Mouse (Mus musculus) brown adipose tissue, adult 24 weeks (tissue): ENCODE data around the gene Aadat. TPM values are rescaled to one million over a fixed set of nuclear protein-coding genes. Genes with fewer than 3 reads are reported as not detected.
"Not testable (repeated sequence)": the region's sequence is repeated elsewhere in the genome, so short reads cannot be mapped to it uniquely, and the experiment has no call there.

Source experiments
- H3K27ac ChIP-seq: fragments of 200-500 bp; replicated peaks from 2 replicates; pipeline ENCODE4 v1.5.1; 2012; ENCODE audit warnings: low read depth, mild to moderate bottlenecking, low read length
- H3K4me1 ChIP-seq: fragments of 200-500 bp; 2 replicates; pipeline ENCODE4 v1.6.1; 2012; ENCODE audit warnings: low read length, mixed read lengths; ENCODE audit not compliant: control insufficient read depth, insufficient read depth, insufficient read length
- H3K4me3 ChIP-seq: fragments of 200-500 bp; 2 replicates; pipeline ENCODE4 v1.5.1; 2012; ENCODE audit warnings: low read depth, mild to moderate bottlenecking, low read length, moderate library complexity; ENCODE audit not compliant: insufficient read depth
- polyA plus RNA-seq: library from polyadenylated mRNA; stranded (reverse); fragments of >200 nt; gene quantifications from 2 replicates; pipeline ENCODE4 v1.2.4, GENCODE M21; 2012; ENCODE audit not compliant: missing spikeins, insufficient read depth, insufficient read length

Aadat gene
- polyA plus RNA-seq = not detected in 2 replicates

- H3K4me3 ChIP-seq = no peak within 1 kb of the TSS; the same call in 1 of the 2 replicates
- no peaks in the 10 kb centered on the region for H3K4me1 ChIP-seq
- H3K27ac ChIP-seq = no peak within 1 kb of the TSS
Measured at GRCm38 (mm10) chr8:60505653-60506521, at the start of gene Aadat. Aadat (plus strand) TSS chr8:60505932.

- Histone ChIP-seq H3K4me3 (no peak overlapping the region), H3K4me1 (no peaks in the 10 kb centered on the region), H3K27ac (no peak overlapping the region)
Measured at GRCm38 (mm10) chr8:60466686-60467335, 38.9 kb upstream of the Aadat start.

- H3K4me3 ChIP-seq = no peak overlapping the region
- H3K4me1 ChIP-seq = no peaks in the 10 kb centered on the region
- no peak overlapping the region for H3K27ac ChIP-seq
Measured at GRCm38 (mm10) chr8:60490147-60490546, 15.6 kb upstream of the Aadat start.

- H3K27ac ChIP-seq = no peak overlapping the region
- no peaks in the 10 kb centered on the region for H3K4me1 ChIP-seq
- H3K4me3 ChIP-seq = no peak overlapping the region
Measured at GRCm38 (mm10) chr8:60491871-60492270, 13.9 kb upstream of the Aadat start.

- no peaks in the 10 kb centered on the region for H3K4me1 ChIP-seq
- H3K4me3 ChIP-seq = no peak overlapping the region
- H3K27ac ChIP-seq = no peak overlapping the region
Measured at GRCm38 (mm10) chr8:60492471-60492870, 13.3 kb upstream of the Aadat start.

- H3K27ac ChIP-seq = no peak overlapping the region
- H3K4me1 ChIP-seq = no peaks in the 10 kb centered on the region
- no peak overlapping the region for H3K4me3 ChIP-seq
Measured at GRCm38 (mm10) chr8:60494606-60495005, 11.1 kb upstream of the Aadat start.

- H3K27ac ChIP-seq, H3K4me1 ChIP-seq, H3K4me3 ChIP-seq: not testable (repeated sequence)
Measured at GRCm38 (mm10) chr8:60495046-60495445, 10.7 kb upstream of the Aadat start.

GRCm38 (mm10) chr8:60503098-60503497 is 2.6 kb upstream of the Aadat start, which contains the start of gene Gm10283:
Gm10283 (minus strand) TSS chr8:60503198.
- Histone ChIP-seq H3K27ac (no peak within 1 kb of the TSS), H3K4me3 (no peak within 1 kb of the TSS), H3K4me1 (no peaks in the 10 kb centered on the region)

GRCm38 (mm10) chr8:60518286-60518685 is 12.6 kb downstream of the Aadat start:
- H3K4me3 ChIP-seq = no peak overlapping the region
- H3K4me1 ChIP-seq = no peaks in the 10 kb centered on the region
- H3K27ac ChIP-seq = no peak overlapping the region

- no peaks in the 10 kb centered on the region for H3K4me1 ChIP-seq
- no peak overlapping the region for H3K4me3 ChIP-seq
- H3K27ac ChIP-seq = no peak overlapping the region
Measured at GRCm38 (mm10) chr8:60534945-60535344, 29.2 kb downstream of the Aadat start.

GRCm38 (mm10) chr8:60566783-60567182 is 61.1 kb downstream of the Aadat start:
- H3K4me1 ChIP-seq = no peaks in the 10 kb centered on the region
- no peak overlapping the region for H3K4me3 ChIP-seq
- H3K27ac ChIP-seq = no peak overlapping the region

- Histone ChIP-seq H3K4me1 (no peaks in the 10 kb centered on the region), H3K4me3 (no peak overlapping the region), H3K27ac (no peak overlapping the region)
Measured at GRCm38 (mm10) chr8:60577231-60577630, 71.5 kb downstream of the Aadat start.

- Histone ChIP-seq H3K4me3 (no peak overlapping the region), H3K4me1 (no peaks in the 10 kb centered on the region), H3K27ac (no peak overlapping the region)
Measured at GRCm38 (mm10) chr8:60583369-60583768, 77.6 kb downstream of the Aadat start.

GRCm38 (mm10) chr8:60591352-60592105 is 85.8 kb downstream of the Aadat start:
- H3K27ac ChIP-seq, H3K4me1 ChIP-seq, H3K4me3 ChIP-seq: not testable (repeated sequence)

- Histone ChIP-seq H3K4me3 (no peak overlapping the region), H3K4me1 (no peaks in the 10 kb centered on the region), H3K27ac (no peak overlapping the region)
Measured at GRCm38 (mm10) chr8:60594761-60595160, 89.0 kb downstream of the Aadat start.
